Mouse (Mus musculus) granulocyte monocyte progenitor cell, adult 5-6 weeks (primary cell): ENCODE results near the gene Kdm1a. TPM values are rescaled to one million over a fixed set of nuclear protein-coding genes. Genes with fewer than 3 reads are reported as not detected.

Experiments
- ATAC-seq: replicated peaks from 2 replicates; pipeline ENCODE4 v1.8.0; 2016; ENCODE audit warnings: mild to moderate bottlenecking, moderate TSS enrichment, inconsistent platforms; ENCODE audit not compliant: poor library complexity, severe bottlenecking
- total RNA-seq, 2 experiments: library from RNA; stranded (forward) in 1 of 2; stranded (reverse) in 1 of 2; fragments of 200-712, 200-1000 nt in 1 of 2; fragments of >200 nt in 1 of 2; fragmentation: Nextera tagmentation in 1 of 2; gene quantifications; 2 replicates each; pipeline ENCODE4 v1.2.3; 2014 to 2017

Gene Kdm1a
- total RNA-seq, 2 experiments from 2014 or later, result 59.4 to 60.8 TPM

GRCm38 (mm10) chr4:136547721-136548120 is 54.8 kb downstream of the Kdm1a start:
- no peak for ATAC-seq

- ATAC-seq, result no peak
These were observed 56.1 kb downstream of the Kdm1a start for GRCm38 (mm10) chr4:136546279-136547045.

- ATAC-seq, result no peak
These were observed 57.4 kb downstream of the Kdm1a start for GRCm38 (mm10) chr4:136545151-136545550.

GRCm38 (mm10) chr4:136526412-136526811 is 76.1 kb downstream of the Kdm1a start:
- peak; percentile 67 for ATAC-seq

- no peak for ATAC-seq
These were observed 78.2 kb downstream of the Kdm1a start for GRCm38 (mm10) chr4:136524309-136524708.

- ATAC-seq, result no peak
These were observed 80.6 kb downstream of the Kdm1a start for GRCm38 (mm10) chr4:136521898-136522297.

- ATAC-seq, result peak; percentile 53
These were observed 82.7 kb downstream of the Kdm1a start for GRCm38 (mm10) chr4:136519866-136520265.

GRCm38 (mm10) chr4:136518576-136518975 is 83.9 kb downstream of the Kdm1a start:
- peak; percentile 66 for ATAC-seq

GRCm38 (mm10) chr4:136518141-136518540 is 84.4 kb downstream of the Kdm1a start:
- no peak for ATAC-seq

- ATAC-seq, result no peak
These were observed 89.6 kb downstream of the Kdm1a start for GRCm38 (mm10) chr4:136512905-136513304.

- ATAC-seq, result 0 out of 2 replicates have a peak, but pooled peaks have one; percentile 22
These were observed 90.8 kb downstream of the Kdm1a start for GRCm38 (mm10) chr4:136511708-136512107.

- peak; percentile 54; the same call in 1 of the 2 replicates for ATAC-seq
These were observed 92.7 kb downstream of the Kdm1a start for GRCm38 (mm10) chr4:136509857-136510256.

- peak; percentile 99 for ATAC-seq
These were observed 96.9 kb downstream of the Kdm1a start for GRCm38 (mm10) chr4:136505426-136506215.

Other genes with a start within 250 kb of the Kdm1a start
- gene Htr1d, start 179.2 kb downstream of the Kdm1a start, total RNA-seq (2014; fragmentation: Nextera tagmentation), result not detected in 2 replicates
- not detected in 2 replicates for gene Htr1d, start 179.2 kb downstream of the Kdm1a start, total RNA-seq (2017)
- not detected in 2 replicates for gene 6030445D17Rik, start 140.5 kb downstream of the Kdm1a start, total RNA-seq (2014; fragmentation: Nextera tagmentation)
- gene 6030445D17Rik, start 140.5 kb downstream of the Kdm1a start, total RNA-seq (2017), result not detected in 2 replicates
- gene Luzp1, start 133.0 kb downstream of the Kdm1a start, total RNA-seq (2014; fragmentation: Nextera tagmentation), result 6.2 and 10.2 TPM in 2 replicates
- 4.0 and 4.1 TPM in 2 replicates for gene Luzp1, start 133.0 kb downstream of the Kdm1a start, total RNA-seq (2017)
- gene Tex46, start 7.7 kb upstream of the Kdm1a start, total RNA-seq (2014; fragmentation: Nextera tagmentation), result not detected in 2 replicates
- gene Tex46, start 7.7 kb upstream of the Kdm1a start, total RNA-seq (2017), result not detected in 2 replicates
- gene Lactbl1, start 19.9 kb upstream of the Kdm1a start, total RNA-seq (2014; fragmentation: Nextera tagmentation), result 0.36 TPM in 1 of 2 replicates, not detected in the other
- gene Lactbl1, start 19.9 kb upstream of the Kdm1a start, total RNA-seq (2017), result 0.09 TPM in 1 of 2 replicates, not detected in the other
- gene Ephb2, start 233.3 kb upstream of the Kdm1a start, total RNA-seq (2014; fragmentation: Nextera tagmentation), result 0.47 and 2.6 TPM in 2 replicates
- 0.39 and 0.57 TPM in 2 replicates for gene Ephb2, start 233.3 kb upstream of the Kdm1a start, total RNA-seq (2017)